Mouse (Mus musculus): ENCODE results near the gene Pakap.

GRCm38 (mm10) chr4:57606258-57606657, 38.3 kb downstream of the Pakap start:
- TF ChIP-seq POLR2A (IDR thresholded peaks at IDR 0.05; ENCODE audit: insufficient read depth, low read depth, low read length) (no peak), CTCF (IDR thresholded peaks at IDR 0.05; ENCODE audit: insufficient read depth, low read depth, low read length) (no peak)
